Mouse (Mus musculus): ENCODE measurements around the gene Astn1. TPM values are rescaled to one million over a fixed set of nuclear protein-coding genes. Genes with fewer than 3 reads are reported as not detected.

Gene Astn1
- polyA plus RNA-seq, 1 experiment from 2014 or later, result 1.2 TPM

- Histone ChIP-seq H3K4me2 (no peak overlapping the region), H3K4me3 (no peak overlapping the region), H3K9me3 (no peaks in the 10 kb centered on the region), H3K36me3 (no peaks in the 10 kb centered on the region), H3K27ac (no peak overlapping the region), H3K9ac (no peak overlapping the region), H3K4me1 (peaks cover 8% of the 10 kb centered on the region; the same call in 1 of the 2 replicates), H3K27me3 (no peaks in the 10 kb centered on the region)
- 0 out of 2 replicates have a peak, but pooled peaks have one; percentile 35 for ATAC-seq (ENCODE audit: insufficient number of reproducible peaks, low FRiP score, low TSS enrichment, low read depth)
- 32% methylated on average over 16 of the region's 16 CpGs for WGBS
Measured at GRCm38 (mm10) chr1:158596726-158597448, 234.8 kb downstream of the Astn1 start.

- Histone ChIP-seq H3K27ac (no peak overlapping the region), H3K4me3 (no peak overlapping the region), H3K4me2 (no peak overlapping the region), H3K4me1 (peaks cover 8% of the 10 kb centered on the region; the same call in 1 of the 2 replicates), H3K9ac (no peak overlapping the region), H3K9me3 (no peaks in the 10 kb centered on the region), H3K27me3 (no peaks in the 10 kb centered on the region), H3K36me3 (no peaks in the 10 kb centered on the region)
- ATAC-seq (ENCODE audit: insufficient number of reproducible peaks, low FRiP score, low TSS enrichment, low read depth), result no peak
- WGBS, result 57% methylated on average over 7 of the region's 7 CpGs
Measured at GRCm38 (mm10) chr1:158597996-158598395, 235.9 kb downstream of the Astn1 start.

- H3K4me3 ChIP-seq, result no peak overlapping the region
- H3K27me3 ChIP-seq, result no peaks in the 10 kb centered on the region
- H3K4me2 ChIP-seq, result no peak overlapping the region
- H3K9ac ChIP-seq, result no peak overlapping the region
- 52% methylated on average over 2 of the region's 2 CpGs for WGBS
- no peak overlapping the region for H3K27ac ChIP-seq
- H3K9me3 ChIP-seq, result no peaks in the 10 kb centered on the region
- peaks cover 8% of the 10 kb centered on the region; the same call in 1 of the 2 replicates for H3K4me1 ChIP-seq
- ATAC-seq (ENCODE audit: insufficient number of reproducible peaks, low FRiP score, low TSS enrichment, low read depth), result no peak
- H3K36me3 ChIP-seq, result no peaks in the 10 kb centered on the region
Measured at GRCm38 (mm10) chr1:158599435-158599834, 237.4 kb downstream of the Astn1 start.

GRCm38 (mm10) chr1:158603056-158603455 lies 241.0 kb downstream of the Astn1 start:
- H3K27me3 ChIP-seq, result no peaks in the 10 kb centered on the region
- 63% methylated on average over 2 of the region's 2 CpGs for WGBS
- no peak overlapping the region for H3K4me3 ChIP-seq
- ATAC-seq (ENCODE audit: insufficient number of reproducible peaks, low FRiP score, low TSS enrichment, low read depth), result no peak
- no peaks in the 10 kb centered on the region for H3K9me3 ChIP-seq
- no peak overlapping the region for H3K4me2 ChIP-seq
- no peaks in the 10 kb centered on the region for H3K4me1 ChIP-seq
- H3K36me3 ChIP-seq, result no peaks in the 10 kb centered on the region
- no peak overlapping the region for H3K9ac ChIP-seq
- H3K27ac ChIP-seq, result no peak overlapping the region

- Histone ChIP-seq H3K4me1 (no peaks in the 10 kb centered on the region), H3K4me2 (no peak overlapping the region), H3K27ac (no peak overlapping the region), H3K27me3 (no peaks in the 10 kb centered on the region), H3K36me3 (no peaks in the 10 kb centered on the region), H3K4me3 (no peak overlapping the region), H3K9ac (no peak overlapping the region), H3K9me3 (no peaks in the 10 kb centered on the region)
- no peak for ATAC-seq (ENCODE audit: insufficient number of reproducible peaks, low FRiP score, low TSS enrichment, low read depth)
- WGBS, result 97% methylated on average over 1 of the region's 1 CpGs
Measured at GRCm38 (mm10) chr1:158604149-158604548, 242.1 kb downstream of the Astn1 start.

GRCm38 (mm10) chr1:158605597-158605996 lies 243.5 kb downstream of the Astn1 start:
- no peaks in the 10 kb centered on the region for H3K4me1 ChIP-seq
- ATAC-seq (ENCODE audit: insufficient number of reproducible peaks, low FRiP score, low TSS enrichment, low read depth), result no peak
- no peak overlapping the region for H3K27ac ChIP-seq
- no peak overlapping the region for H3K9ac ChIP-seq
- no peaks in the 10 kb centered on the region for H3K36me3 ChIP-seq
- no peak overlapping the region for H3K4me3 ChIP-seq
- no peak overlapping the region for H3K4me2 ChIP-seq
- no peaks in the 10 kb centered on the region for H3K27me3 ChIP-seq
- no peaks in the 10 kb centered on the region for H3K9me3 ChIP-seq
- WGBS, result 80% methylated on average over 4 of the region's 4 CpGs

GRCm38 (mm10) chr1:158606324-158606723 lies 244.3 kb downstream of the Astn1 start:
- no peaks in the 10 kb centered on the region for H3K27me3 ChIP-seq
- ATAC-seq (ENCODE audit: insufficient number of reproducible peaks, low FRiP score, low TSS enrichment, low read depth), result no peak
- no peaks in the 10 kb centered on the region for H3K9me3 ChIP-seq
- no peaks in the 10 kb centered on the region for H3K4me1 ChIP-seq
- H3K4me2 ChIP-seq, result no peak overlapping the region
- no peak overlapping the region for H3K4me3 ChIP-seq
- no peak overlapping the region for H3K27ac ChIP-seq
- no peak overlapping the region for H3K9ac ChIP-seq
- WGBS, result 69% methylated on average over 10 of the region's 10 CpGs
- H3K36me3 ChIP-seq, result no peaks in the 10 kb centered on the region

GRCm38 (mm10) chr1:158607201-158607600 lies 245.1 kb downstream of the Astn1 start:
- 67% methylated on average over 1 of the region's 1 CpGs for WGBS
- H3K4me2 ChIP-seq, result no peak overlapping the region
- H3K4me3 ChIP-seq, result no peak overlapping the region
- no peaks in the 10 kb centered on the region for H3K4me1 ChIP-seq
- no peaks in the 10 kb centered on the region for H3K9me3 ChIP-seq
- no peak overlapping the region for H3K9ac ChIP-seq
- no peak for ATAC-seq (ENCODE audit: insufficient number of reproducible peaks, low FRiP score, low TSS enrichment, low read depth)
- H3K27me3 ChIP-seq, result no peaks in the 10 kb centered on the region
- no peaks in the 10 kb centered on the region for H3K36me3 ChIP-seq
- no peak overlapping the region for H3K27ac ChIP-seq

GRCm38 (mm10) chr1:158615202-158615601 lies 253.1 kb downstream of the Astn1 start:
- no peak overlapping the region for H3K4me2 ChIP-seq
- no peaks in the 10 kb centered on the region for H3K4me1 ChIP-seq
- H3K27ac ChIP-seq, result no peak overlapping the region
- H3K36me3 ChIP-seq, result no peaks in the 10 kb centered on the region
- no peak for ATAC-seq (ENCODE audit: insufficient number of reproducible peaks, low FRiP score, low TSS enrichment, low read depth)
- H3K4me3 ChIP-seq, result no peak overlapping the region
- WGBS, result 100% methylated on average over 1 of the region's 1 CpGs
- no peaks in the 10 kb centered on the region for H3K9me3 ChIP-seq
- no peaks in the 10 kb centered on the region for H3K27me3 ChIP-seq
- no peak overlapping the region for H3K9ac ChIP-seq

GRCm38 (mm10) chr1:158617943-158618342 lies 255.9 kb downstream of the Astn1 start:
- ATAC-seq (ENCODE audit: insufficient number of reproducible peaks, low FRiP score, low TSS enrichment, low read depth), result no peak
- WGBS, result 76% methylated on average over 4 of the region's 4 CpGs
- no peaks in the 10 kb centered on the region for H3K4me1 ChIP-seq
- no peak overlapping the region for H3K4me2 ChIP-seq
- no peaks in the 10 kb centered on the region for H3K36me3 ChIP-seq
- no peak overlapping the region for H3K9ac ChIP-seq
- H3K27me3 ChIP-seq, result no peaks in the 10 kb centered on the region
- H3K4me3 ChIP-seq, result no peak overlapping the region
- H3K9me3 ChIP-seq, result no peaks in the 10 kb centered on the region
- no peak overlapping the region for H3K27ac ChIP-seq

- H3K9me3 ChIP-seq, result no peaks in the 10 kb centered on the region
- H3K4me2 ChIP-seq, result no peak overlapping the region
- ATAC-seq (ENCODE audit: insufficient number of reproducible peaks, low FRiP score, low TSS enrichment, low read depth), result no peak
- no peak overlapping the region for H3K4me3 ChIP-seq
- H3K36me3 ChIP-seq, result no peaks in the 10 kb centered on the region
- no peak overlapping the region for H3K9ac ChIP-seq
- H3K27ac ChIP-seq, result no peak overlapping the region
- WGBS, result 78% methylated on average over 4 of the region's 4 CpGs
- no peaks in the 10 kb centered on the region for H3K27me3 ChIP-seq
- no peaks in the 10 kb centered on the region for H3K4me1 ChIP-seq
Measured at GRCm38 (mm10) chr1:158632935-158633334, 270.9 kb downstream of the Astn1 start.

GRCm38 (mm10) chr1:158633441-158633840 lies 271.4 kb downstream of the Astn1 start:
- Histone ChIP-seq H3K9ac (no peak overlapping the region), H3K27ac (no peak overlapping the region), H3K4me3 (no peak overlapping the region), H3K36me3 (no peaks in the 10 kb centered on the region), H3K9me3 (no peaks in the 10 kb centered on the region), H3K27me3 (no peaks in the 10 kb centered on the region), H3K4me2 (no peak overlapping the region), H3K4me1 (no peaks in the 10 kb centered on the region)
- ATAC-seq (ENCODE audit: insufficient number of reproducible peaks, low FRiP score, low TSS enrichment, low read depth), result no peak
- 58% methylated on average over 2 of the region's 2 CpGs for WGBS

GRCm38 (mm10) chr1:158641306-158641705 lies 279.2 kb downstream of the Astn1 start:
- Histone ChIP-seq H3K27me3 (no peaks in the 10 kb centered on the region), H3K36me3 (no peaks in the 10 kb centered on the region), H3K4me2 (no peak overlapping the region), H3K4me3 (no peak overlapping the region), H3K9ac (no peak overlapping the region), H3K4me1 (no peaks in the 10 kb centered on the region), H3K27ac (no peak overlapping the region), H3K9me3 (no peaks in the 10 kb centered on the region)
- ATAC-seq (ENCODE audit: insufficient number of reproducible peaks, low FRiP score, low TSS enrichment, low read depth), result no peak
- 80% methylated on average over 2 of the region's 2 CpGs for WGBS
